Mouse (Mus musculus): ENCODE measurements at regions not wholly inside any gene's neighbourhood (a gene's known extent, or its start where the extent isn't known, plus 50 kb on each side); places are given as distances from the start of the nearest gene placed in this dataset.
A peak's percentile ranks its signal among the peaks of the same experiment; 100 is the strongest.

GRCm38 (mm10) chr1:128723843-128724242, 131.8 kb upstream of the Cxcr4 start:
- Histone ChIP-seq H3K9ac (replicated peaks) (no peak overlapping the region), H3K4me2 (ENCODE audit: low read depth) (no peak overlapping the region), H3K27ac (no peak overlapping the region), H3K9me3 (ENCODE audit: control insufficient read depth, low read length) (no peaks in the 10 kb centered on the region), H3K36me3 (replicated peaks; ENCODE audit: control insufficient read depth, insufficient read depth, low read depth) (no peaks in the 10 kb centered on the region), H3K27me3 (ENCODE audit: control insufficient read depth, insufficient read depth, low read length) (no peaks in the 10 kb centered on the region), H3K4me3 (ENCODE audit: insufficient read depth in 1 of 2, low read depth in 2 of 2, low read length in 2 of 2) (no peak overlapping the region), H3K4me1 (replicated peaks; ENCODE audit: control insufficient read depth in 2 of 2, insufficient read depth in 2 of 2, low read length in 1 of 2) (no peaks in the 10 kb centered on the region)
- TF ChIP-seq CTCF (IDR thresholded peaks at IDR 0.05; ENCODE audit: low read depth), result no peak
- TF ChIP-seq EP300 (IDR thresholded peaks at IDR 0.05; ENCODE audit: low read depth), result no peak
- DNase-seq (ENCODE audit: low read depth in 3 of 3, low spot score in 3 of 3) (no peak), ATAC-seq (ENCODE audit: insufficient read depth) (no peak)
- WGBS (ENCODE audit: insufficient replicate concordance), result 56% methylated on average over 3 of the region's 3 CpGs

- Histone ChIP-seq H3K9ac (replicated peaks) (no peak overlapping the region), H3K9me3 (ENCODE audit: control insufficient read depth, low read length) (no peaks in the 10 kb centered on the region), H3K4me1 (replicated peaks; ENCODE audit: control insufficient read depth in 2 of 2, insufficient read depth in 2 of 2, low read length in 1 of 2) (no peaks in the 10 kb centered on the region), H3K27me3 (ENCODE audit: control insufficient read depth, insufficient read depth, low read length) (no peaks in the 10 kb centered on the region), H3K27ac (no peak overlapping the region), H3K4me2 (ENCODE audit: low read depth) (no peak overlapping the region), H3K4me3 (ENCODE audit: insufficient read depth in 1 of 2, low read depth in 2 of 2, low read length in 2 of 2) (no peak overlapping the region), H3K36me3 (replicated peaks; ENCODE audit: control insufficient read depth, insufficient read depth, low read depth) (no peaks in the 10 kb centered on the region)
- no peak for DNase-seq (ENCODE audit: low read depth in 3 of 3, low spot score in 3 of 3)
- ATAC-seq (ENCODE audit: insufficient read depth), result no peak
- TF ChIP-seq CTCF (IDR thresholded peaks at IDR 0.05; ENCODE audit: low read depth) (no peak), EP300 (IDR thresholded peaks at IDR 0.05; ENCODE audit: low read depth) (no peak)
- WGBS (ENCODE audit: insufficient replicate concordance), result 15% methylated on average over 2 of the region's 2 CpGs
Measured at GRCm38 (mm10) chr1:128722061-128722471, 130.0 kb upstream of the Cxcr4 start.

- H3K27ac ChIP-seq, result no peak overlapping the region
- no peak for DNase-seq (ENCODE audit: low read depth in 3 of 3, low spot score in 3 of 3)
- no peak overlapping the region for H3K9ac ChIP-seq (replicated peaks)
- H3K27me3 ChIP-seq (ENCODE audit: control insufficient read depth, insufficient read depth, low read length), result no peaks in the 10 kb centered on the region
- no peak overlapping the region for H3K4me3 ChIP-seq (ENCODE audit: insufficient read depth in 1 of 2, low read depth in 2 of 2, low read length in 2 of 2)
- H3K9me3 ChIP-seq (ENCODE audit: control insufficient read depth, low read length), result no peaks in the 10 kb centered on the region
- ATAC-seq (ENCODE audit: insufficient read depth), result no peak
- H3K4me1 ChIP-seq (replicated peaks; ENCODE audit: control insufficient read depth in 2 of 2, insufficient read depth in 2 of 2, low read length in 1 of 2), result 0 out of 4 replicates have a peak, but pooled peaks cover 0 to 2% of the 10 kb centered on the region in 2 experiments
- WGBS (ENCODE audit: insufficient replicate concordance), result 58% methylated on average over 6 of the region's 6 CpGs
- TF ChIP-seq EP300 (IDR thresholded peaks at IDR 0.05; ENCODE audit: low read depth) (no peak), CTCF (IDR thresholded peaks at IDR 0.05; ENCODE audit: low read depth) (no peak)
- no peak overlapping the region for H3K4me2 ChIP-seq (ENCODE audit: low read depth)
- no peaks in the 10 kb centered on the region for H3K36me3 ChIP-seq (replicated peaks; ENCODE audit: control insufficient read depth, insufficient read depth, low read depth)
Measured at GRCm38 (mm10) chr1:128714843-128715242, 122.8 kb upstream of the Cxcr4 start.

- Histone ChIP-seq H3K9me3 (ENCODE audit: control insufficient read depth, low read length) (no peaks in the 10 kb centered on the region), H3K4me3 (ENCODE audit: insufficient read depth in 1 of 2, low read depth in 2 of 2, low read length in 2 of 2) (no peak overlapping the region), H3K9ac (replicated peaks) (no peak overlapping the region), H3K27me3 (ENCODE audit: control insufficient read depth, insufficient read depth, low read length) (no peaks in the 10 kb centered on the region), H3K4me1 (replicated peaks; ENCODE audit: control insufficient read depth in 2 of 2, insufficient read depth in 2 of 2, low read length in 1 of 2) (0 out of 4 replicates have a peak, but pooled peaks cover 0 to 2% of the 10 kb centered on the region in 2 experiments), H3K4me2 (ENCODE audit: low read depth) (no peak overlapping the region), H3K27ac (no peak overlapping the region), H3K36me3 (replicated peaks; ENCODE audit: control insufficient read depth, insufficient read depth, low read depth) (no peaks in the 10 kb centered on the region)
- 23% methylated on average over 7 of the region's 7 CpGs for WGBS (ENCODE audit: insufficient replicate concordance)
- no peak for ATAC-seq (ENCODE audit: insufficient read depth)
- peak; percentile 17 to 41 (median 20) for DNase-seq (ENCODE audit: low read depth in 3 of 3, low spot score in 3 of 3)
- TF ChIP-seq EP300 (IDR thresholded peaks at IDR 0.05; ENCODE audit: low read depth) (no peak), CTCF (IDR thresholded peaks at IDR 0.05; ENCODE audit: low read depth) (no peak)
Measured at GRCm38 (mm10) chr1:128712876-128713275, 120.8 kb upstream of the Cxcr4 start.

- H3K4me1 ChIP-seq (replicated peaks; ENCODE audit: control insufficient read depth in 2 of 2, insufficient read depth in 2 of 2, low read length in 1 of 2), result 0 out of 4 replicates have a peak, but pooled peaks cover 0 to 2% of the 10 kb centered on the region in 2 experiments
- H3K9ac ChIP-seq (replicated peaks), result no peak overlapping the region
- no peak for TF ChIP-seq EP300 (IDR thresholded peaks at IDR 0.05; ENCODE audit: low read depth)
- no peak for TF ChIP-seq CTCF (IDR thresholded peaks at IDR 0.05; ENCODE audit: low read depth)
- ATAC-seq (ENCODE audit: insufficient read depth), result no peak
- no peaks in the 10 kb centered on the region for H3K27me3 ChIP-seq (ENCODE audit: control insufficient read depth, insufficient read depth, low read length)
- H3K4me3 ChIP-seq (ENCODE audit: insufficient read depth in 1 of 2, low read depth in 2 of 2, low read length in 2 of 2), result no peak overlapping the region
- no peak for DNase-seq (ENCODE audit: low read depth in 3 of 3, low spot score in 3 of 3)
- H3K4me2 ChIP-seq (ENCODE audit: low read depth), result no peak overlapping the region
- WGBS (ENCODE audit: insufficient replicate concordance), result 54% methylated on average over 5 of the region's 5 CpGs
- no peaks in the 10 kb centered on the region for H3K9me3 ChIP-seq (ENCODE audit: control insufficient read depth, low read length)
- no peaks in the 10 kb centered on the region for H3K36me3 ChIP-seq (replicated peaks; ENCODE audit: control insufficient read depth, insufficient read depth, low read depth)
- no peak overlapping the region for H3K27ac ChIP-seq
Measured at GRCm38 (mm10) chr1:128711121-128711520, 119.0 kb upstream of the Cxcr4 start.

Measured in liver, embryonic 14.5 days (tissue).